Mouse (Mus musculus) skeletal muscle tissue, adult 2 months (tissue): ENCODE measurements around the gene Nudt3.
"Not testable (repeated sequence)": the region's sequence is repeated elsewhere in the genome, so short reads cannot be mapped to it uniquely, and the experiment has no call there.

Experiments
- DNase-seq: peaks from one replicate; pipeline ENCODE4 v3.0.0-alpha.2; 2012; ENCODE audit warnings: low read depth, low spot score

The Nudt3 gene

GRCm38 (mm10) chr17:27635575-27635903 is 12.2 kb upstream of the Nudt3 start:
- not testable (repeated sequence) for DNase-seq

GRCm38 (mm10) chr17:27634871-27635574 is 11.7 kb upstream of the Nudt3 start, which contains the start of gene RPS10-NUDT3:
Gene RPS10-NUDT3, minus strand, starts transcription at chr17:27635222.
- peak; percentile 90 for DNase-seq

DNA sequence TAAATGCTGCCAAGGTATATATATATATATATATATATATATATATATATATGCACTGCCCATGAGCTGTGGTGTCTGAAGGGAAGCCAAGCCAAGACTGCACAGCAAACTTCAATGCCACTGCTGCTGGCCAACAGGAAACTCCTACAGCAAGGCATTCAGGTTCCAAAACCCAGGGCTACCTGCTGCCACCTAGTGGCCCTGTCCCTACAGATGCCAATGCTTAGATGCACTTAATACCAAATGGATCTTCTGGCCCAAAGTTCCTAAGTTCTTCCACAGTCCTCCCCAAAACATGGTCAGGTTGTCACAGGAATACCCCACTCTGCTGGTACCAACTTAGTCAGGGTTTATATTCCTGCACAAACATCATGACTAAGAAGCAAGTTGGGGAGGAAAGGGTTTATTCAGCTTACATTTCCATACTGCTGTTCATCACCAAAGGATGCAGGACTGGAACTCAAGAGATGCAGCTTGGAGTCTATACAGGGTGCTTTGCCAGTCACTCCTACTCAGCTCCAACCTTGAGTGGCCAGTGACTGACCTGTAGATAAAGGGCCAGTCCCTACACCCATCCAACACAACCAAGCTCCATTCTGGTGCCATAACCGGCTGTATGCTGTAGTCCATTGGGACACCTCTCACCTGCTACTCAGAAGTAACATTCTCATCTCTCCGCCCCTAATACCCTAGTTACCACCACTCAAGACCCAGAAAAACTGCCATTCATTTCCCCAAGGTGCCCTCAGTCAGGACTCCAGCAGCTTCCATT is 6.1 kb upstream of the Nudt3 start:
- DNase-seq = peak; percentile 74

GRCm38 (mm10) chr17:27628376-27628775 is 5.1 kb upstream of the Nudt3 start:
- DNase-seq = no peak

- DNase-seq = no peak
Observed at GRCm38 (mm10) chr17:27627451-27627850, 4.2 kb upstream of the Nudt3 start.

DNA sequence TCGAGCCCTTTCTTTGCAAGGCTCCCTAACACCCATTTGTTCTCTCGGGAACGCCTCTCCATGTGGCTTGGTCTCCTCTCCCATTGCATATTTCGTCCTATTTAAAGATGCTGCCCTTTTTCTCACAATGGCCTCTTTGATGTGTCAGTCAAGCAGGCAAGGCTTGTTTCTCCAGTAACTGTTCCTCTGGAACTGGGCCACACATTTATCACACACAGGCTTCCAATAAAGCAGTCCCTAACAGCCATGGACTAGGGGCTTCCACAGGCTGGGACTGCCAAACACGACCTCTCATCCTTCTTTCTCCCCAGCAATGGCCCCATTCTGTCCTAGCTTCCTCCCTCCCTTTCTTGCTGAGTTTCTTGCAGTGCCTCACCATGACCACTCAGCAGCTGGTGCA is 3.4 kb upstream of the Nudt3 start:
- DNase-seq = no peak

DNA sequence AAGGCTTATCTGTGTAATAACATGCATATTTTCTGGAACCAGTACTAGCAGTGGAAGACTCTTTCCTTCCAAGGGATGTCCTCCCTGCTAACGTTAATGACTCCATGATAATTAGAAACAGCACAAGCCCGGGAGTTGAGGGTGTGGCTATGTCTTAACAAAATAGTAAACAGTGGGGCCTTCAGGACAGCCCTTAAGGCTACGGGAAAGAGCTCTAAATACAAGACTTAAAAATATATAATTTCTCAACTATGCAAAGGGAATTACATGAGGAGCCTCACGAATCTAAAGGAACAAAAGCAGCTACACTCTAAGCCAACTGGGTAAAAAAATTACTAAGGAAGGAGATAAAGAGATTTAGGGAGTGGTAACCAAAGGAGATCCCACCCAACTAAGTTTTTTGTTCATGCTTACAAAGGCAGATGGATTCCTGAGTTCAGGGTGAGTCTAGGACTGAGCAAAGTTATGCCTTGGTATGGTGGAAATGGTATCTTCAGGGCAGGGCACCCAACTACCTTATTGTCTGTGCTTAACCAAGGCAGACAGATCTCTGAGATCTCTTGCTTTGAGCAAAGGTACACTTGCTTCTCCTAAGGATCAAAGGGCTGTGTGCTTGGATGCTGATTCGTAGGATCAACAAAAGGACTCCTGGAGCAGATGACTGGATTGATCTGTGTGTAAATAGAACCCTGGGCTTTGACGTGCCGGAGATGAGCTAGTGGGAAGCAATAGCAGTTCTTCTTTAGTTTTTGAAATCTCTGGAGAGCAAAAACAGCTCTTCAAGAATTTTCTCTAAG is 2.4 kb upstream of the Nudt3 start:
- DNase-seq = no peak

DNA sequence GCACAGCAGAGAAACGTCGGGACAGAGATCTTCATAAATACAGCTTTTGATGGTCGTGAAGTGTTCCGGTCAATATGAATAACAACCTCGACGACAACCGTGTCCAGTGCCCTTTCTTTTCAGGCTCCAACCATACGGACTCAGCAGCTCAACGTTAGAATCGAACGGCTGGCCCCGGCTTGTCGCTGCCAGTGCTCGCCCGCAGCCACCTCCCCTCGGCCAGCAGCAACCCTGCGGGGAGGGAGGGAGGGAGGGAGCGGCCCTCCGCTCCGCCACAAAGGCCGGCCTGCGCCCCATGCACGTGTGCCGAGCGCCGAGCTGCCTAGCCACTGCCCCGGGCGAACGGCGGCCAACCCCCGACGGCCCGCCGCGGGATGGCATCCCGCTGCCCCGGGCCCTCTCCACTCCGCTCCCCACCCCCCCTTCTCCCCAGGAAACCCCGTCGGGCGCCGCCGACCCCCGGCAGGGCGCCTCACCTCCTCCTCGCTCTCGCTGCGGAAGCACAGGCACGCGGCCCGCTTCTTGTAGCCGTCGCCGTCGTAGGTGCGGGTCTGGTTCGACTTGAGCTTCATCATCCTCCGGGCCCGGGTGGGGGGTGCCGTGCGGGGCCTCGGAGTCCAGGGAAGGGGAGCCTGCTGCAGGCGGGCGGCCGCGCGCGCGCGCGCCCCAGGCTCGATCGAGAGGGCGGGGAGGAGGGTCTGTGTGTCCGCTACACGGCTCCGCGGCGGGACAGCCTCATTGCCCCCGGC is 510 bp downstream of the Nudt3 start:
- DNase-seq = no peak

GRCm38 (mm10) chr17:27621705-27622531 is 1.4 kb downstream of the Nudt3 start:
- DNase-seq = no peak

DNA sequence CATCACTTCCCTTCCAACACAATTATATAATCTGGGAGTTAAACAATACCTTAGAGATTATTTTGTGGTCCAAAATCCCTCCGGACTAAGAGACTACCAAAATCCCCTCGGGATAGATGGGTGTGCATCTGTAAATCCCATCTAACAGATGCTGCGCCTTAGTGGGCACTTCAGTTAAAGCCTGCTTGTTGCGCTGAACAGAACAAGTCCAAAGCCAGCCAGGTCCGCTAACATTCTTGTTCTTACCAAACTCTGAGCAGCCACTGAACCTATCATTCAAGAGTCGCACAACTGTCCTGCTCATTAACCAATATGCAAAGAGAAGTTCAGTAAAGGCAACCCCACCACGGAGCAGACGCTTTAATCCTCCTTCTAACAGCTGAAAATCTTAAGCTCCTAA is 2.1 kb downstream of the Nudt3 start:
- DNase-seq = no peak

DNA sequence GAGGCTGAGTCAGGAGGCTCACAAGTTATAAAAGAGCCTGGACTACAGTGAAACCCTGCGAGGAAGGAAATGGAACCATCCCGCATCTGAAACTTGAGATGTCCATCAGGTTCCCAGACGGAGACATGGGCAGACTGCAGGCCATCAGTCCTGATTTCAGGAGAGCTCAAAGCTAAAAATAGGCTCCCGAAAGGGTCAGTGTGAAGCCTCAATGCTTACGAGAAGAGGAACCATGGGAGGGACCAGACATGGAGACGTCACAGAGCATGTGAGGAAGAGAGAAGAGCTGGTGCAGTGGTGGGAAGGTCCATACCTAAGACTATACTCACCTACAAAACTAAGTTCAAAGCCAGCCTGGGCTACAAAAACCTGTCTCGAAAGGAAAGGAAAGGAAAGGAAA is 7.9 kb downstream of the Nudt3 start:
- DNase-seq = peak; percentile 88

DNA sequence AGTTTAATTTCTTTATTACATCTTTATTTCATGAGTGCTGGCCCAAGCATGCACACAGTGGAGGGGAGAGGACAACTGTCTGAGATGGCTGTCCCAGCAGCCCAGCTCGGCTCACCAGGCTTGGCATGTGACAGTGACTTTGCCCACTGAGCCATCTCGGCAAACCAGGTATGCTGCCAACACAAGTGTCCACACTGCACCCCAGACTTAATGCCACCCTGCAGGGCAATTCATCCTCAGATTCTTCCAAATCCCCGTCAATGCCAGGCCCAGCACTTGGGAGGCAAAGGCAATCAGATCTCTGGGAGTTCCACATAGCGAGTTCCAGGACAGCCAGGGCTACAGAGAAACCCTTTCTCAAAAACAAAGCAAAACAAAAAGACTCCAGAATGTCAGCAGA is 10.3 kb downstream of the Nudt3 start:
- DNase-seq = no peak

- no peak for DNase-seq
Observed at GRCm38 (mm10) chr17:27611994-27612393, 11.3 kb downstream of the Nudt3 start.

GRCm38 (mm10) chr17:27611519-27611884 is 11.8 kb downstream of the Nudt3 start:
- DNase-seq = no peak

GRCm38 (mm10) chr17:27610679-27611518 is 12.4 kb downstream of the Nudt3 start:
- DNase-seq = no peak

GRCm38 (mm10) chr17:27609576-27609975 is 13.7 kb downstream of the Nudt3 start:
- no peak for DNase-seq

DNA sequence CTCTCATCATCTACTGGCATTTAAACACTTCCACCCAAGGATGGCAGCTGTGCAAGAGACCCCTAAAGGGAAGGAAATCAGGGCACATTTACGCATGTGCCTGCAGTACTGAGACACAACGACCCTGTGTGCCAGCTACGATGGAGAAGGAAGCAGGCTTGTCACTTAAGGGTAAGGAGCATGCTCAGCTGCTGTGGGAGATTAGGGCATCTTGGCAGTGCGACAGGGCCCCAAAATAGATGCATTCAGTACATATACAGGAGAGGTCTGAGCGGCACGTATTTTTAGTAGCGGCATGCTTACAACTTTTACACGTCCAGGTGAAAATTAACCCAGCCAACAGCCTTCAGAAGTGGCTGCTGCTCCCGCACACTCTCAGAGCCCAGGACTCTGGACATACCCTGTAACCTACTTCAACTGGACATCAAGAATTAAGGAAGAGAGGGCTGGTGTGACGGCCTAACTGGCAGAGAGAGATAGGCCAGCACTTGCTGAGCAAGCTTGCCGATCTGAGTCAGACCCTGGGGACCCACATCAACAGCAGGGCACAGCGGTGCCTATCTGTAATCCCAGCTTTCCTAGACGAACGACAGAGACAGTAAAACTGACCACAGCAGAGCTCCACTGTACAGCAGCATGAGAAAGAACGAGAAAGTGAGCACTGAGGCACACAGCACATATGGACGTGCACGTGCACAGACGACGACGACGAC is 19.6 kb downstream of the Nudt3 start:
- DNase-seq = peak; percentile 83

- DNase-seq = no peak
Observed at GRCm38 (mm10) chr17:27603036-27603435, 20.3 kb downstream of the Nudt3 start.

DNA sequence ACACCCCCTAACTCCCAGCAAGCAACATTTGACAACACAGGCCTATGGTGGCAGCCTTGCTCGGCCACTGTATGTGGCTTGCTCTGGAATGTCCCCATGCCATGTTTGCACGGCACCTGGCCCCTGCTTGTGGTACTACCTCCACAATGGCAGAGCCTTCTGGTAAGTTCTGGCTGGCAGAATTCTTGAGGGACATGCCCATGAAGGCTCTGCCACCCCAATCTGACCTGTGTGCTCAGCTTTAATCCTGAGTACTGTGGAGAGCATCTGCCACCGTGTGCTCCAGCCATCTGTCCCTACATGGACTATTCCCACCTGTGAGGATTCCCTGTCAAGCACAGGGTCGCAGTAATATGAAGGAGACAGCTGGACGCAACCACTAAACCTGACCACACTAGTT is 22.4 kb downstream of the Nudt3 start:
- DNase-seq = no peak
